Mouse (Mus musculus) kidney, postnatal 0 days (tissue): ENCODE data around the gene Ebf1. TPM values are rescaled to one million over a fixed set of nuclear protein-coding genes. Genes with fewer than 3 reads are reported as not detected.

ENCODE experiments used
- ATAC-seq: fragments of 200-750 bp; cut with Nextera tagmentation; replicated peaks from 2 replicates; pipeline ENCODE4 v1.8.0; 2017; ENCODE audit warnings: low read depth, moderate number of reproducible peaks, moderate TSS enrichment, moderate library complexity; ENCODE audit not compliant: low FRiP score
- DNase-seq: peaks from one replicate; pipeline ENCODE4 v3.0.0-alpha.2; 2016; ENCODE audit warnings: low spot score
- H3K27ac ChIP-seq: fragments of 300-500 bp; sonication (generic); 2 replicates; pipeline ENCODE4 v1.5.1; 2014; ENCODE audit warnings: mild to moderate bottlenecking
- H3K27me3 ChIP-seq: fragments of 300-500 bp; sonication (generic); 2 replicates; pipeline ENCODE4 v1.6.1; 2014; ENCODE audit warnings: low read length, mixed read lengths; ENCODE audit not compliant: insufficient read depth
- H3K36me3 ChIP-seq: fragments of 300-500 bp; sonication (generic); 2 replicates; pipeline ENCODE4 v1.6.1; 2014; ENCODE audit warnings: low read length, mixed read lengths; ENCODE audit not compliant: insufficient read depth
- H3K4me1 ChIP-seq: fragments of 300-500 bp; sonication (generic); replicated peaks from 2 replicates; pipeline ENCODE4 v1.6.1; 2014; ENCODE audit warnings: antibody characterized with exemption, low read length, mixed read lengths; ENCODE audit not compliant: insufficient read depth
- H3K4me2 ChIP-seq: fragments of 300-500 bp; sonication (generic); 2 replicates; pipeline ENCODE4 v1.6.1; 2014; ENCODE audit warnings: mild to moderate bottlenecking, low read length, moderate library complexity, mixed read lengths
- H3K4me3 ChIP-seq: fragments of 300-500 bp; sonication (generic); replicated peaks from 2 replicates; pipeline ENCODE4 v1.5.1; 2014; ENCODE audit warnings: low read depth, low read length
- H3K9ac ChIP-seq: fragments of 300-500 bp; sonication (generic); 2 replicates; pipeline ENCODE4 v1.6.1; 2014; ENCODE audit warnings: low read depth, low read length
- H3K9me3 ChIP-seq: fragments of 300-500 bp; sonication (generic); replicated peaks from 2 replicates; pipeline ENCODE4 v1.6.1; 2016; ENCODE audit warnings: low read length, inconsistent platforms, mixed read lengths
- CTCF ChIP-seq: IDR thresholded peaks from 2 replicates; pipeline ENCODE4 v1.5.1; 2016; ENCODE audit warnings: antibody characterized with exemption, low read depth, mild to moderate bottlenecking, moderate library complexity
- WGBS: fragments of 180-500 bp; shearing (Covaris S2); extraction: QIAGEN DNeasy Blood & Tissue Kit; methylation state at CpG from one replicate; pipeline ENCODE4 v1.1.7; 2014; 5-methylcytosine and 5-hydroxymethylcytosine counted together
- polyA plus RNA-seq: library from polyadenylated mRNA; unstranded; fragments of >200 nt; fragmentation: Nextera tagmentation; extraction: Ambion mirVana; gene quantifications from 2 replicates; pipeline ENCODE4 v1.2.1, GENCODE M21; 2015

The Ebf1 gene
- polyA plus RNA-seq, 1 experiment from 2014 or later: 19.6 TPM

- ATAC-seq: no peak
These were observed 132.2 kb downstream of the Ebf1 start for GRCm38 (mm10) chr11:44749309-44749708.

DNA sequence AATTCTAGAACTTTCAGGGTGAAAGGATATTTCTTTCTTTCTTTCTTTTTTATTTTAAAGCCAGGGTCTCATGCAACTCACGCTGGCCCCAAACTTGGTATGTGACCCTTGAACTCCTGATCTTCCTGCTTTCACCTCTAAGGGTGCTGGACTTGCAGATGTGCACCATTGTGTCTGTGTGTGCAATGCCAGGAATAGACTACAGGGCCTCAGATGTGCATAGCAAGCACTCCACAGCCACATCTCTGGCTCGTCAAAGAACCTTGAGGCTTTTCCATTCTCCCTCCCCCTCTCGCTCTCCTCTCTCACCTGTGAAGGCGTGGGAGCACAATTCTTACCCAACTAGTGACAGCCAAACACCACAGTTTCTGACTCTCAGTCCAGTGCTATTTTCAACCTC, 137.2 kb downstream of the Ebf1 start:
- Histone ChIP-seq H3K9ac (no peak overlapping the region), H3K4me1 (no peaks in the 10 kb centered on the region), H3K36me3 (no peaks in the 10 kb centered on the region), H3K27me3 (no peaks in the 10 kb centered on the region), H3K4me3 (no peak overlapping the region), H3K9me3 (no peaks in the 10 kb centered on the region), H3K27ac (no peak overlapping the region), H3K4me2 (no peak overlapping the region)
- no peak for DNase-seq
- no peak for ATAC-seq
- WGBS: 73% methylated on average over 4 of the region's 4 CpGs
- TF ChIP-seq CTCF: no peak

More at GRCm38 (mm10) chr11:44749309-44749708, 132.2 kb downstream of the Ebf1 start:
- 85% methylated on average over 3 of the region's 3 CpGs for WGBS
- Histone ChIP-seq H3K4me1 (no peaks in the 10 kb centered on the region), H3K4me2 (no peak overlapping the region), H3K9me3 (no peaks in the 10 kb centered on the region), H3K36me3 (no peaks in the 10 kb centered on the region), H3K27ac (no peak overlapping the region), H3K27me3 (no peaks in the 10 kb centered on the region), H3K4me3 (no peak overlapping the region), H3K9ac (no peak overlapping the region)
- DNase-seq: no peak
- TF ChIP-seq CTCF: no peak

DNA sequence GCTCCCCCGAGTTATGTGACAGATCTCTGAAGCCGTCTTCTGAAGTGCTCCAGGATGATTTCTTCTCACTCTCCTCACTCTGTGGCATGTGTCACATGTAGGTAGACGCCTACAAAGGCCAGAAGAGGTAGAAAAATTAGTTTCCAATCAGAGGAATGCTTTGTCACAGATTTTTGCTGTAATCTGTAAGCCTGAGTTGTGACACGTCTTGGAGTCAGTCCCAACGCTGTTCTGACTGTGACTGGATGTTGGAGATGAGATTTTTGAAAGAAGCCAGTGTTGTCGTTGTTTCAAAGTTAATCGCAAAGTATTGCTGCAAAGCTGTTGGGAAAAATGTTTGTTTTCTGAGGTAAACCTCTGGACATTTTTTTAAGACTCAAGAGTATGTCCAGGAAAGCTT, 139.2 kb downstream of the Ebf1 start:
- no peak for TF ChIP-seq CTCF
- Histone ChIP-seq H3K9me3 (no peaks in the 10 kb centered on the region), H3K27ac (no peak overlapping the region), H3K9ac (no peak overlapping the region), H3K4me3 (no peak overlapping the region), H3K4me1 (no peaks in the 10 kb centered on the region), H3K4me2 (no peak overlapping the region), H3K27me3 (no peaks in the 10 kb centered on the region), H3K36me3 (no peaks in the 10 kb centered on the region)
- ATAC-seq: no peak
- WGBS: 72% methylated on average over 7 of the region's 7 CpGs
- no peak for DNase-seq

- Histone ChIP-seq H3K27me3 (no peaks in the 10 kb centered on the region), H3K9ac (no peak overlapping the region), H3K36me3 (no peaks in the 10 kb centered on the region), H3K4me1 (no peaks in the 10 kb centered on the region), H3K4me3 (no peak overlapping the region), H3K9me3 (no peaks in the 10 kb centered on the region), H3K27ac (no peak overlapping the region), H3K4me2 (no peak overlapping the region)
- WGBS: 71% methylated on average over 4 of the region's 4 CpGs
- DNase-seq: no peak
- no peak for TF ChIP-seq CTCF
- no peak for ATAC-seq
These were observed 141.7 kb downstream of the Ebf1 start for GRCm38 (mm10) chr11:44758857-44759256.

DNA sequence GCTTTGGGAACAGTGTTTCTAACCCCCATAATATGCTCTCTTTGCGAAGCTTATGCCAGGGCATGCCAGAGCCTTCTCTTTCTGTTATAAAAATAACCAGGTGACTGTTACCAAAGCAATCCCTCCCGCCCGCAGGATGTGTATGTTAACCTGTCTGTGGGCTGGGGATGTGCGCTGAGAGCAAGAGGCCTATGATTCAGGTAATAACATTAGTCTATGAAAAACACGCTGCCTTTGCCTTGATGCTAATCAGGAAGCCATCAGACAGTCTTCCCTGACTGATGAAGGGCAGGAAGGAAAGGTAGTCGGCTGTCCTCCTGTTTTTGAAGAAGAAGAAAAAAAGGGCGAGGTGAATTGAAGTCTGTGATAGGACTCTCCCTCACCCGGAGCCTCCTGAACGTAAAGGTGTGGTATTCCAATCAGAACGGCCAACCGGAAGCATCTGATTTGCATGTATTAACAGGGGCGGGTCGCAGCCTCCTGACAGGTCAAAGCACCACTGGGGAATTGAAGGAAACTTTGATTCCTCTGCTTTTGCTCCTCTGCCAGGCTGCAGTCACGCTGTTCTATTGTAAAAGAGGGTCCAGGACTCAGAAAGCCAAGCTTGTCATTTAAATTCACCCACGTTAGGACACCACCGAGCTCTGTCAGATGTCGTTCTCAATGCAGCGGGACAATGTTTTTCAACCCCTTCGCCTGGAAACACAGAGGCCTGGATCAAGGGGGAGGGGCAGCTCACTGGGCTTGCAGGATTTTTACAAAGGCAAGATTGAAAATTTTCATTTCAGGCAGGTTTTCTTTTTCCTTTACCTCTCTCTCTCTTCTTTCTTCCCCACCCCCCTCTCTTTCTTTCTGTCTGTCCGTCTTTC, 144.2 kb downstream of the Ebf1 start:
- ATAC-seq: no peak
- Histone ChIP-seq H3K4me2 (peak overlapping the region; percentile 44), H3K36me3 (no peaks in the 10 kb centered on the region), H3K9ac (no peak overlapping the region), H3K27me3 (no peaks in the 10 kb centered on the region), H3K4me1 (no peaks in the 10 kb centered on the region), H3K9me3 (no peaks in the 10 kb centered on the region), H3K4me3 (no peak overlapping the region; the same call in 1 of the 2 replicates), H3K27ac (no peak overlapping the region)
- no peak for DNase-seq
- TF ChIP-seq CTCF: no peak
- 25% methylated on average over 20 of the region's 20 CpGs for WGBS

GRCm38 (mm10) chr11:44763992-44764835, 147.1 kb downstream of the Ebf1 start:
- H3K27me3 ChIP-seq: no peaks in the 10 kb centered on the region
- no peaks in the 10 kb centered on the region for H3K9me3 ChIP-seq
- H3K36me3 ChIP-seq: no peaks in the 10 kb centered on the region
- no peak for DNase-seq
- H3K4me2 ChIP-seq: no peak overlapping the region
- no peak overlapping the region for H3K4me3 ChIP-seq
- no peak overlapping the region for H3K27ac ChIP-seq
- WGBS: 85% methylated on average over 7 of the region's 7 CpGs
- TF ChIP-seq CTCF: no peak
- ATAC-seq: no peak
- H3K4me1 ChIP-seq: no peaks in the 10 kb centered on the region
- no peak overlapping the region for H3K9ac ChIP-seq
